Mouse (Mus musculus) C2C12 (cell line): ENCODE data around the gene Mtmr12. TPM values are rescaled to one million over a fixed set of nuclear protein-coding genes. Genes with fewer than 3 reads are reported as not detected.
"Not testable (repeated sequence)": the region's sequence is repeated elsewhere in the genome, so short reads cannot be mapped to it uniquely, and the experiment has no call there.

Experiments
- H3K27me3 ChIP-seq: one replicate; pipeline ENCODE4 v1.6.1; 2011; ENCODE audit not compliant: control insufficient read depth, insufficient read depth, insufficient read length
- H3K36me3 ChIP-seq: one replicate; pipeline ENCODE4 v1.6.1; 2011; ENCODE audit not compliant: control insufficient read depth, insufficient read depth
- H3K4me3 ChIP-seq: one replicate; pipeline ENCODE4 v1.5.1; 2011; ENCODE audit warnings: mild to moderate bottlenecking, control low read depth; ENCODE audit not compliant: poor library complexity, insufficient read depth, severe bottlenecking
- H3K79me2 ChIP-seq: one replicate; pipeline ENCODE4 v1.6.1; 2011; ENCODE audit not compliant: control insufficient read depth, insufficient read depth
- H3K79me3 ChIP-seq: one replicate; pipeline ENCODE4 v1.6.1; 2011; ENCODE audit warnings: low read depth, control low read depth
- H3ac ChIP-seq: one replicate; pipeline ENCODE3; 2011; ENCODE audit warnings: low read depth; ENCODE audit not compliant: control insufficient read depth, insufficient read length
- CEBPB ChIP-seq: IDR thresholded peaks from one replicate; pipeline ENCODE4 v1.6.1; 2011; ENCODE audit warnings: low read depth, mild to moderate bottlenecking, control low read depth, moderate library complexity
- CTCF ChIP-seq: IDR thresholded peaks from one replicate; pipeline ENCODE4 v1.5.1; 2011; ENCODE audit not compliant: control insufficient read depth, insufficient read depth, insufficient read length
- FOSL1 ChIP-seq: IDR thresholded peaks from one replicate; pipeline ENCODE4 v1.8.0; 2011; ENCODE audit warnings: mild to moderate bottlenecking, low read length; ENCODE audit not compliant: poor library complexity, insufficient read depth, severe bottlenecking
- MAX ChIP-seq: IDR thresholded peaks from one replicate; pipeline ENCODE4 v1.6.1; 2011; ENCODE audit warnings: mild to moderate bottlenecking, control low read depth
- MYOD1 ChIP-seq: IDR thresholded peaks from one replicate; pipeline ENCODE4 v1.6.1; 2011; ENCODE audit warnings: low read depth; ENCODE audit not compliant: control insufficient read depth, insufficient read length
- MYOG ChIP-seq: IDR thresholded peaks from one replicate; pipeline ENCODE4 v1.6.1; 2011; ENCODE audit not compliant: control insufficient read depth, insufficient read length; ENCODE audit errors: extremely low read depth
- USF1 ChIP-seq: IDR thresholded peaks from one replicate; pipeline ENCODE4 v1.6.1; 2011; ENCODE audit warnings: low read depth, mild to moderate bottlenecking, control low read depth, moderate library complexity
- polyA plus RNA-seq: library from polyadenylated mRNA; unstranded; fragments of >200 nt; fragmentation: generic; extraction: Trizol; gene quantifications from one replicate; pipeline ENCODE4 v1.2.1, GENCODE M21; 2012; ENCODE audit warnings: missing spikeins

Gene Mtmr12
- polyA plus RNA-seq, 1 experiment = 7.9 TPM

DNA sequence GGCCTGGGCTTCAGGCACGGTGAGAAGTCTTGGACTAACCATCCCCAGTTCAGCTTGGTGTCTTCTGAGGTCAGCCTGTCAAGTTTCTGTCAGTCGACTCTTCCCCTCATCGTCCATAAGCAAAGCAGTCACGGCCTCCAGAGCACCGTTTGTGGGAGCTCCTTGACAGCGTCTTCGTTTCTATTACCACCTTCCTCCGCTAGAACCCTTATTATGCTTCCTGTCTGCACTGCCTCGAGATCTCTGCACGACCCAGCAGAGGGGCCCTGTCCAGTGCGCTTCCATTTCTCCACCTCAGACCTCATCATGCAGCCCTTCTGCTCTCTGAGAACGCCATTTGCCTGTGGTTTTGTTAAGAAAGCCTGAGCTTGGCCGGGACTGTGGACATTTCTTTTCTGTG, 12.0 kb downstream of the Mtmr12 start:
- TF ChIP-seq MYOG = no peak
- TF ChIP-seq CEBPB = no peak
- TF ChIP-seq MAX = no peak
- TF ChIP-seq MYOD1 = no peak
- TF ChIP-seq FOSL1 = no peak
- no peak for TF ChIP-seq USF1
- TF ChIP-seq CTCF = no peak
- H3K79me3 ChIP-seq = peaks cover 93% of the 10 kb centered on the region
- H3ac ChIP-seq = no peak overlapping the region
- H3K4me3 ChIP-seq = no peak overlapping the region
- H3K79me2 ChIP-seq = peaks cover 100% of the 10 kb centered on the region
- H3K27me3 ChIP-seq = no peaks in the 10 kb centered on the region
- no peaks in the 10 kb centered on the region for H3K36me3 ChIP-seq

DNA sequence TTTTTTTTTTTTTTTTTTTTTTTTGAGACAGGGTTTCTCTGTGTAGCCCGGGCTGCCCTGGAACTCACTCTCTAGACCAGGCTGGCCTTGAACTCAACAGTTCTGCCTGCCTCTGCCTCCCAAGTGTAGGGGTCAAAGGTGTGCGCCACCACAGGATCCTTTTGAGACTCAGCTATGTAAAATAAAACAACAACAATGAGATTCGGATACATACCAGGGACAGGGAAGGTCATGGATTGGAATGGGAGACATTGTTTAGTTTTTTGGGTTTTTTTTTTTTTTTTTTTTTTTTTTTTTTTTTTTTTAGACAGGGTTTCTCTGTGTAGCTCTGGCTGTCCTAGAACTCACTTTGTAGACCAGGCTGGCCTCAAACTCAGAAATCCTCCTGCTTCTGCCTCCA, 12.5 kb downstream of the Mtmr12 start:
- H3K79me3 ChIP-seq = peaks cover 93% of the 10 kb centered on the region
- H3K79me2 ChIP-seq = peaks cover 100% of the 10 kb centered on the region
- not testable (repeated sequence) for H3K27me3 ChIP-seq, H3K36me3 ChIP-seq, H3ac ChIP-seq, H3K4me3 ChIP-seq

DNA sequence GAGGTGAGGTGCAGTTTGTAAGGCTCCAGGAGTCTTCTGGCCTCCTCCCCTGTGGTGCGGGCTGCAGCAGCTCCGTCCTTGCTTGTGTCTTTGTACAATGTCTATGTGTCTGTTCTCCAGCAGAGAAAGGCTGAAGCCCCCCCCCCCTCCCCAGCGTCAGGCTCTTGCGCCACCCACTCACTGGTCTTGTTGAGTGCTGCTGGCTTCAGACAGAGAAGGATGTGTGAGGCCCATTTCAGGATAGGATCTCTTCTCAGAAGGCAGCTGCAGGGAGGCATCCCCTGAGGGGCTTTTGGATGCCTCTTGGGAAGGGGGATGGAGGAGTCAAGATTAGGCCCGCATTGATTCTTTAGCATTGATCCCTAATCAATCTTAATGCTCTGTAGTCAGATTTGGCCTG, 13.0 kb downstream of the Mtmr12 start:
- no peak overlapping the region for H3ac ChIP-seq
- H3K27me3 ChIP-seq = no peaks in the 10 kb centered on the region
- TF ChIP-seq CEBPB (no peak), MAX (no peak), CTCF (no peak), FOSL1 (no peak), USF1 (no peak), MYOD1 (no peak), MYOG (no peak)
- peaks cover 100% of the 10 kb centered on the region for H3K79me2 ChIP-seq
- H3K4me3 ChIP-seq = no peak overlapping the region
- no peaks in the 10 kb centered on the region for H3K36me3 ChIP-seq
- H3K79me3 ChIP-seq = peaks cover 89% of the 10 kb centered on the region

DNA sequence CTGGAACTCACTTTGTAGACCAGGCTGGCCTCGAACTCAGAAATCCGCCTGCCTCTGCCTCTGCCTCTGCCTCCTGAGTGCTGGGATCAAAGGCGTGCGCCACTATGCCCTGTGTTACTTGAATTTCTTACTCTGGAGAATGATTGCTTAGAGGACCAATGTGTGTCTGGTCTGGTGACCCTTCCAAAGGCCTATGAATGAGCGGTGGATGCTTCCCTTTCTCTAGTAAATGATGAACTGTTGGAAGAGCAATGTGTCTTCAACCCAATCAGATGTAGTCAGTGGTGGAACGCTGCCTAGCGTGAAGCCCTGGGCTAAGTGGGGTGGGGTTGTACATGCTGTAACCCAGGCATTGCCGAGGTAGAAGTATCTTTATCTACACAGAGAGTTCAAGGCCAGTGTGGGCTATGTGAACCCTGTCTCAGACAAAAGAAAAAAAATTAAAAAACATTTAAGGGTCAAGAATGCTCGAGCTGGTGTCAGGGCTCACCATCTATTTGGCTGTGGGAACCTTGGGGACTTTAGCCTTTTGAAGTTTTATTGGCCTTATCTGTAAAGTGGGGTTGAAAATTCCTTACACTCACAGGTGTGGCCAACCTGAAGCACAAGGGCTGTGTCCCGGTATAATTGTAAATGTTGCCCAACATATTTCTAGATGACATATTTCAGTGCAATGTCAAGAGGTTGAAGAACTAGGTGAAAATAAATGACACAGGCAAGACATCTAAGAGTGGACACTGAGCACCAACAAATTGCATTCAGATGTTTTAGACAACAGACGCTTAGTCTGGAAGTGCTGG, 14.0 kb downstream of the Mtmr12 start:
- H3K79me3 ChIP-seq = peaks cover 83% of the 10 kb centered on the region
- H3K79me2 ChIP-seq = peaks cover 100% of the 10 kb centered on the region
- no peaks in the 10 kb centered on the region for H3K27me3 ChIP-seq
- H3ac ChIP-seq = no peak overlapping the region
- H3K4me3 ChIP-seq = no peak overlapping the region
- TF ChIP-seq MYOD1 (no peak), MYOG (no peak), CEBPB (no peak), MAX (no peak), FOSL1 (no peak), USF1 (no peak), CTCF (no peak)
- H3K36me3 ChIP-seq = no peaks in the 10 kb centered on the region

DNA sequence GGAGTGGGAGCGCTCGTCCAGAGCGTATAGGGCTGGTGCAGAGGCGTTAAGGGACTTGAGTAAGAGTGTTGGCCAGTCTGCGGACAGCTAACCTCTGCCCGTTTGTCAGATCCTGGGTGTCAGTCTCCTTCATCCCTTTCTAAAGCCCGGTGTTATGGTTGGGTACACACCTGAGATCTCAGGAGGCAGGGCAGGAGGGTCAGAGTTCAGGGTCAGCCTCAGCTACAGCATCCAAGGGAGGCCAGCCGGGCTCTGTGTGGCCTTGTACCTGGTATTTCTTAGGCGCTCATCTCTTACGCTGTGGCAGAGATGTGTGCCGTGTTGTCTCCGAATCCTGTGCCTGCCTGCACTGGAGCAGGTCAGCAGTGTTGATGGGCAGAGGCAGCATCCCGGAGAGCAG, 16.3 kb downstream of the Mtmr12 start:
- Histone ChIP-seq H3K27me3 (no peaks in the 10 kb centered on the region), H3K79me2 (peaks cover 99% of the 10 kb centered on the region), H3ac (no peak overlapping the region), H3K4me3 (no peak overlapping the region), H3K79me3 (peaks cover 76% of the 10 kb centered on the region), H3K36me3 (no peaks in the 10 kb centered on the region)
- no peak for TF ChIP-seq CTCF
- TF ChIP-seq MYOG = no peak
- no peak for TF ChIP-seq MAX
- no peak for TF ChIP-seq MYOD1
- no peak for TF ChIP-seq FOSL1
- TF ChIP-seq USF1 = no peak
- no peak for TF ChIP-seq CEBPB
